Mouse (Mus musculus): Measurements from ENCODE around the gene Ppm1k. TPM values are rescaled to one million over a fixed set of nuclear protein-coding genes. Genes with fewer than 3 reads are reported as not detected.
"Not testable (repeated sequence)": the region's sequence is repeated elsewhere in the genome, so short reads cannot be mapped to it uniquely, and the experiment has no call there.

The Ppm1k gene
- polyA plus RNA-seq, 1 experiment = 7.0 TPM

- DNase-seq (ENCODE audit: low spot score) = no peak
Observed at GRCm38 (mm10) chr6:57532022-57532421, 3.2 kb downstream of the Ppm1k start.

- no peak for DNase-seq (ENCODE audit: low spot score)
Observed at GRCm38 (mm10) chr6:57531441-57531840, 3.8 kb downstream of the Ppm1k start.

- DNase-seq (ENCODE audit: low spot score) = no peak
Observed at GRCm38 (mm10) chr6:57531011-57531410, 4.3 kb downstream of the Ppm1k start.

GRCm38 (mm10) chr6:57529336-57529845 lies 5.9 kb downstream of the Ppm1k start:
- no peak for DNase-seq (ENCODE audit: low spot score)

- DNase-seq (ENCODE audit: low spot score) = no peak
Observed at GRCm38 (mm10) chr6:57526933-57527332, 8.3 kb downstream of the Ppm1k start.

- no peak for DNase-seq (ENCODE audit: low spot score)
Observed at GRCm38 (mm10) chr6:57524742-57525141, 10.5 kb downstream of the Ppm1k start.

- no peak for DNase-seq (ENCODE audit: low spot score)
Observed at GRCm38 (mm10) chr6:57520749-57521652, 14.3 kb downstream of the Ppm1k start.

- no peak for DNase-seq (ENCODE audit: low spot score)
Observed at GRCm38 (mm10) chr6:57514035-57514374, 21.3 kb downstream of the Ppm1k start.

GRCm38 (mm10) chr6:57513351-57514034 lies 21.8 kb downstream of the Ppm1k start:
- DNase-seq (ENCODE audit: low spot score) = no peak

GRCm38 (mm10) chr6:57511899-57512298 lies 23.4 kb downstream of the Ppm1k start:
- no peak for DNase-seq (ENCODE audit: low spot score)

- no peak for DNase-seq (ENCODE audit: low spot score)
Observed at GRCm38 (mm10) chr6:57503662-57504379, 31.4 kb downstream of the Ppm1k start.

- DNase-seq (ENCODE audit: low spot score) = no peak
Observed at GRCm38 (mm10) chr6:57499209-57499608, 36.1 kb downstream of the Ppm1k start.

- DNase-seq (ENCODE audit: low spot score) = not testable (repeated sequence)
Observed at GRCm38 (mm10) chr6:57468161-57468560, 67.1 kb downstream of the Ppm1k start.

Other genes with a start within 250 kb of the Ppm1k start
- not detected in 2 replicates for gene Vmn1r16, start 206.0 kb downstream of the Ppm1k start, polyA plus RNA-seq (2012; rRNA removed)
- not detected in 2 replicates for gene Vmn1r17, start 171.7 kb downstream of the Ppm1k start, polyA plus RNA-seq (2012; rRNA removed)
- not detected in 2 replicates for gene Vmn1r18, start 139.7 kb downstream of the Ppm1k start, polyA plus RNA-seq (2012; rRNA removed)
- not detected in 2 replicates for gene Vmn1r19, start 131.7 kb downstream of the Ppm1k start, polyA plus RNA-seq (2012; rRNA removed)
- not detected in 2 replicates for gene Vmn1r20, start 106.5 kb downstream of the Ppm1k start, polyA plus RNA-seq (2012; rRNA removed)
- gene Herc6, start 45.5 kb upstream of the Ppm1k start, polyA plus RNA-seq (2012; rRNA removed) = 5.7 and 6.4 TPM in 2 replicates
- 21.0 and 22.2 TPM in 2 replicates for gene Pyurf, start 156.6 kb upstream of the Ppm1k start, polyA plus RNA-seq (2012; rRNA removed)
- 8.7 and 9.9 TPM in 2 replicates for gene Lancl2, start 167.1 kb upstream of the Ppm1k start, polyA plus RNA-seq (2012; rRNA removed)

Measured in urinary bladder, adult 2 months (tissue).